Mouse (Mus musculus) gastrocnemius, adult 18-20 months (tissue): ENCODE results near the gene Cpne1. TPM values are rescaled to one million over a fixed set of nuclear protein-coding genes. Genes with fewer than 3 reads are reported as not detected.

Experiments
- DNase-seq: peaks from one replicate; pipeline ENCODE4 v3.0.0; 2021; ENCODE audit warnings: low spot score
- total RNA-seq, 2 experiments: library from RNA; stranded (reverse); gene quantifications; 2 replicates each; pipeline ENCODE4 v1.2.3; 2021

Gene Cpne1
- total RNA-seq, 2 experiments from 2014 or later = 7.4 to 9.5 TPM

GRCm38 (mm10) chr2:156080391-156080790, 31.4 kb downstream of the Cpne1 start:
- DNase-seq = no peak

- DNase-seq = peak; percentile 35
These were observed 32.1 kb downstream of the Cpne1 start for GRCm38 (mm10) chr2:156079674-156080073.

- DNase-seq = no peak
These were observed 32.6 kb downstream of the Cpne1 start for GRCm38 (mm10) chr2:156079183-156079560.

GRCm38 (mm10) chr2:156078421-156079182, 33.2 kb downstream of the Cpne1 start:
- DNase-seq = peak; percentile 56

GRCm38 (mm10) chr2:156077461-156077860, 34.3 kb downstream of the Cpne1 start:
- no peak for DNase-seq

- no peak for DNase-seq
These were observed 38.0 kb downstream of the Cpne1 start for GRCm38 (mm10) chr2:156073725-156074124.

- DNase-seq = no peak
These were observed 40.5 kb downstream of the Cpne1 start for GRCm38 (mm10) chr2:156071236-156071635.

- DNase-seq = no peak
These were observed 43.8 kb downstream of the Cpne1 start for GRCm38 (mm10) chr2:156067916-156068315.

- DNase-seq = no peak
These were observed 45.6 kb downstream of the Cpne1 start for GRCm38 (mm10) chr2:156066126-156066525.

- peak; percentile 58 for DNase-seq
These were observed 46.4 kb downstream of the Cpne1 start, which contains the start of gene Spag4 for GRCm38 (mm10) chr2:156065099-156066041. Gene Spag4, plus strand, starts transcription at chr2:156065175.

GRCm38 (mm10) chr2:156052816-156053215, 58.9 kb downstream of the Cpne1 start, which contains the start of gene Fer1l4:
Gene Fer1l4, minus strand, starts transcription at chr2:156052947.
- DNase-seq = no peak

GRCm38 (mm10) chr2:156047929-156048328, 63.8 kb downstream of the Cpne1 start:
- DNase-seq = no peak

- no peak for DNase-seq
These were observed 68.9 kb downstream of the Cpne1 start for GRCm38 (mm10) chr2:156042903-156043302.

- DNase-seq = no peak
These were observed 72.4 kb downstream of the Cpne1 start for GRCm38 (mm10) chr2:156039390-156039789.

GRCm38 (mm10) chr2:156025482-156025881, 86.3 kb downstream of the Cpne1 start:
- DNase-seq = no peak

Other genes with a start within 250 kb of the Cpne1 start
- 100 to 1,000 TPM; 155 to 182 TPM for gene Uqcc1, start 181.7 kb downstream of the Cpne1 start, total RNA-seq
- gene Gm15557, start 171.2 kb downstream of the Cpne1 start, total RNA-seq = not detected
- gene Gdf5, start 166.6 kb downstream of the Cpne1 start, total RNA-seq = under 1 TPM in 1 of 2 experiments, not detected in 1; 0.38 TPM
- 1 to 10 TPM; 2.7 TPM for gene Cep250, start 155.5 kb downstream of the Cpne1 start, total RNA-seq
- gene 6430550D23Rik, start 104.0 kb downstream of the Cpne1 start, total RNA-seq = under 1 TPM; 0.12 to 0.41 TPM
- gene Ergic3, start 103.9 kb downstream of the Cpne1 start, total RNA-seq = 10 to 100 TPM; 52.9 to 53.0 TPM
- gene Fer1l4, start 59.0 kb downstream of the Cpne1 start, total RNA-seq = not detected
- gene Spag4, start 46.8 kb downstream of the Cpne1 start, total RNA-seq = under 1 TPM; 0.36 to 0.91 TPM
- 1 to 10 TPM; 5.5 to 7.0 TPM for gene Rbm12, start within 50 bp of the Cpne1 start, total RNA-seq
- 1 to 10 TPM; 3.0 to 5.8 TPM for gene Gm28036, start 15.1 kb upstream of the Cpne1 start, total RNA-seq
- 100 to 1,000 TPM; 246 to 250 TPM for gene Romo1, start 32.1 kb upstream of the Cpne1 start, total RNA-seq
- gene Nfs1, start 32.2 kb upstream of the Cpne1 start, total RNA-seq = 10 to 100 TPM; 75.7 to 77.7 TPM
- gene Rbm39, start 68.3 kb upstream of the Cpne1 start, total RNA-seq = 100 to 1,000 TPM in 1 of 2 experiments, 10 to 100 TPM in 1; 89.8 to 104 TPM
- gene Phf20, start 84.5 kb upstream of the Cpne1 start, total RNA-seq = 10 to 100 TPM; 30.0 to 32.8 TPM
- 1 to 10 TPM in 1 of 2 experiments, under 1 TPM in 1; 0.89 to 1.0 TPM for gene Cnbd2, start 200.3 kb upstream of the Cpne1 start, total RNA-seq
- gene Scand1, start 200.7 kb upstream of the Cpne1 start, total RNA-seq = 10 to 100 TPM; 64.7 to 64.8 TPM